ENCODE assay signal across 23 mouse cellular contexts in genomic region chr7:80747371-80747770, GRCm38 (mm10). TPM values are rescaled to one million over a fixed set of nuclear protein-coding genes. Genes with fewer than 3 reads are reported as not detected.
DNase-seq lines count a peak whose midpoint lies in the region; ATAC-seq and TF ChIP-seq lines count a peak whose summit lies in the region.
"Had no signal": no experiment of that assay in that cellular context is flagged by ENCODE, and none has a peak within 500 bp of the region (broad histone marks: within the 10 kb centered on the region; RNA-seq: fewer than 3 reads in every experiment).

No protein-coding gene starts in this region.

- WGBS in forebrain, embryonic 11.5 days = 74% methylated on average over 7 of the region's 7 CpGs
- WGBS in forebrain, embryonic 16.5 days = 70% methylated on average over 7 of the region's 7 CpGs
- 59% methylated on average over 7 of the region's 7 CpGs for WGBS in heart, embryonic 11.5 days (ENCODE audit: insufficient replicate concordance)
- 70% methylated on average over 7 of the region's 7 CpGs for WGBS in midbrain, embryonic 10.5 days
- WGBS in midbrain, embryonic 15.5 days = 73% methylated on average over 7 of the region's 7 CpGs

- H3K36me3 ChIP-seq in forebrain, embryonic 11.5 days (ENCODE audit: control insufficient read depth, insufficient read depth, low read length) = no peaks in the 10 kb centered on the region; the same call in 1 of the 2 replicates
- H3K36me3 ChIP-seq in forebrain, embryonic 16.5 days (ENCODE audit: control insufficient read depth, insufficient read depth) = peaks cover 14% of the 10 kb centered on the region
- peaks cover 38% of the 10 kb centered on the region for H3K36me3 ChIP-seq in heart, embryonic 11.5 days (ENCODE audit: control insufficient read depth, insufficient read depth, low read length)
- H3K36me3 ChIP-seq in midbrain, embryonic 10.5 days = peaks cover 52% of the 10 kb centered on the region
- H3K36me3 ChIP-seq in midbrain, embryonic 15.5 days (replicated peaks) = peaks cover 37% of the 10 kb centered on the region
- H3K36me3 ChIP-seq in myocyte (ENCODE audit: control insufficient read depth, insufficient read depth) = peaks cover 40% of the 10 kb centered on the region

- no peak overlapping the region for H3K4me3 ChIP-seq in forebrain, embryonic 11.5 days (ENCODE audit: low read depth, low read length)
- no peak overlapping the region for H3K4me3 ChIP-seq in forebrain, embryonic 16.5 days (replicated peaks; ENCODE audit: low read length)
- H3K4me3 ChIP-seq in heart, embryonic 11.5 days (ENCODE audit: low read depth, low read length) = no peak overlapping the region
- H3K4me3 ChIP-seq in midbrain, embryonic 10.5 days = no peak overlapping the region
- no peak overlapping the region for H3K4me3 ChIP-seq in midbrain, embryonic 15.5 days
- no peak overlapping the region for H3K4me3 ChIP-seq in myocyte
- H3K4me3 ChIP-seq: kidney, embryonic 15.5 days; liver, embryonic 13.5 days; midbrain, embryonic 13.5 days; neural tube, embryonic 13.5 days had no signal

- H3K9ac ChIP-seq in forebrain, embryonic 11.5 days (ENCODE audit: low read length) = no peak overlapping the region
- H3K9ac ChIP-seq in forebrain, embryonic 16.5 days (replicated peaks; ENCODE audit: low read depth, low read length) = no peak overlapping the region
- no peak overlapping the region for H3K9ac ChIP-seq in heart, embryonic 11.5 days (ENCODE audit: low read depth, low read length)
- no peak overlapping the region for H3K9ac ChIP-seq in midbrain, embryonic 15.5 days
- H3K9ac ChIP-seq: kidney, embryonic 15.5 days; liver, embryonic 13.5 days; midbrain, embryonic 13.5 days; neural tube, embryonic 13.5 days had no signal

- H3K4me1 ChIP-seq in forebrain, embryonic 11.5 days (replicated peaks; ENCODE audit: control insufficient read depth, insufficient read depth, low read length) = peaks cover 13% of the 10 kb centered on the region
- peaks cover 16% of the 10 kb centered on the region for H3K4me1 ChIP-seq in forebrain, embryonic 16.5 days (replicated peaks; ENCODE audit: control insufficient read depth, insufficient read depth, low read length)
- peaks cover 38% of the 10 kb centered on the region for H3K4me1 ChIP-seq in heart, embryonic 11.5 days (ENCODE audit: control insufficient read depth, insufficient read depth, low read length)
- H3K4me1 ChIP-seq in midbrain, embryonic 10.5 days = peaks cover 49% of the 10 kb centered on the region
- peaks cover 17% of the 10 kb centered on the region for H3K4me1 ChIP-seq in midbrain, embryonic 15.5 days

- no peak for ATAC-seq in forebrain, embryonic 11.5 days (replicated peaks; ENCODE audit: low FRiP score)
- ATAC-seq in forebrain, embryonic 16.5 days = no peak
- no peak for ATAC-seq in heart, embryonic 11.5 days (replicated peaks; ENCODE audit: insufficient number of reproducible peaks, low FRiP score, low TSS enrichment)
- no peak for ATAC-seq in midbrain, embryonic 15.5 days (replicated peaks)
- ATAC-seq: CD4-positive, CD25-positive, alpha-beta regulatory T cell, adult 4 months; forebrain, embryonic 14.5 days; intestine, postnatal 0 days; midbrain, embryonic 13.5 days had no signal

- no peak overlapping the region for H3K4me2 ChIP-seq in forebrain, embryonic 11.5 days (ENCODE audit: low read depth, low read length, severe bottlenecking)
- H3K4me2 ChIP-seq in forebrain, embryonic 16.5 days (ENCODE audit: low read length) = no peak overlapping the region
- H3K4me2 ChIP-seq in heart, embryonic 11.5 days = no peak overlapping the region
- no peak overlapping the region for H3K4me2 ChIP-seq in midbrain, embryonic 15.5 days
- peak overlapping the region; percentile 27 for H3K4me2 ChIP-seq in myocyte (ENCODE audit: low read depth)
- H3K4me2 ChIP-seq: kidney, embryonic 15.5 days; liver, embryonic 13.5 days; midbrain, embryonic 13.5 days; neural tube, embryonic 13.5 days had no signal

- no peaks in the 10 kb centered on the region for H3K9me3 ChIP-seq in forebrain, embryonic 11.5 days (ENCODE audit: control insufficient read depth, low read length)
- no peaks in the 10 kb centered on the region for H3K9me3 ChIP-seq in forebrain, embryonic 16.5 days (ENCODE audit: control insufficient read depth, low read length)
- 0 out of 2 replicates have a peak, but pooled peaks cover 3% of the 10 kb centered on the region for H3K9me3 ChIP-seq in heart, embryonic 11.5 days (replicated peaks; ENCODE audit: control insufficient read depth, low read length)
- no peaks in the 10 kb centered on the region for H3K9me3 ChIP-seq in midbrain, embryonic 10.5 days (replicated peaks)
- H3K9me3 ChIP-seq in midbrain, embryonic 15.5 days = no peaks in the 10 kb centered on the region
- H3K9me3 ChIP-seq: kidney, embryonic 15.5 days; liver, embryonic 13.5 days; midbrain, embryonic 13.5 days; neural tube, embryonic 13.5 days had no signal

- intact Hi-C loops in heart, postnatal 36 days (cut with DNase I) = no loop called here

- no peak overlapping the region for H3ac ChIP-seq in myocyte (ENCODE audit: control insufficient read depth, insufficient read length)

- H3K79me2 ChIP-seq in myocyte (ENCODE audit: control insufficient read depth, insufficient read depth) = no peaks in the 10 kb centered on the region

- TF ChIP-seq POLR2A in myocyte (IDR thresholded peaks at IDR 0.05; ENCODE audit: insufficient read length, low read depth) = no peak

- no peak for DNase-seq in forebrain, embryonic 11.5 days (ENCODE audit: low spot score)
- DNase-seq in heart, postnatal 36 days = no peak
- no peak for DNase-seq in midbrain, embryonic 10.5 days (ENCODE audit: low spot score)
- no peak for DNase-seq in cerebellum, adult 8-10 months
- DNase-seq: adrenal gland, postnatal 14 days; cerebellum, adult 9-10 months; kidney, postnatal 4 days; liver, embryonic 13.5 days; lung, adult 2 months; lung, postnatal 14 days; retina, postnatal 1 day; thymus, adult 18-20 months; thymus, postnatal 4 days had no signal

- H3K27me3 ChIP-seq in forebrain, embryonic 11.5 days (ENCODE audit: control insufficient read depth, insufficient read depth, low read length) = no peaks in the 10 kb centered on the region
- no peaks in the 10 kb centered on the region for H3K27me3 ChIP-seq in forebrain, embryonic 16.5 days (replicated peaks; ENCODE audit: control insufficient read depth, insufficient read depth, low read length)
- no peaks in the 10 kb centered on the region for H3K27me3 ChIP-seq in heart, embryonic 11.5 days (ENCODE audit: control insufficient read depth, insufficient read depth, low read length)
- no peaks in the 10 kb centered on the region for H3K27me3 ChIP-seq in midbrain, embryonic 10.5 days (ENCODE audit: low read depth, poor library complexity, severe bottlenecking)
- no peaks in the 10 kb centered on the region for H3K27me3 ChIP-seq in midbrain, embryonic 15.5 days (replicated peaks)
- H3K27me3 ChIP-seq in myocyte (ENCODE audit: control insufficient read depth, insufficient read depth, insufficient read length) = no peaks in the 10 kb centered on the region
- H3K27me3 ChIP-seq: kidney, embryonic 15.5 days; liver, embryonic 13.5 days; midbrain, embryonic 13.5 days; neural tube, embryonic 13.5 days had no signal

- H3K27ac ChIP-seq in forebrain, embryonic 11.5 days (ENCODE audit: low read depth, low read length) = peak overlapping the region; percentile 8; the same call in 1 of the 2 replicates
- H3K27ac ChIP-seq in forebrain, embryonic 16.5 days (ENCODE audit: low read length) = no peak overlapping the region
- peak overlapping the region; percentile 76 for H3K27ac ChIP-seq in heart, embryonic 11.5 days (ENCODE audit: low read depth, low read length)
- H3K27ac ChIP-seq in midbrain, embryonic 10.5 days (replicated peaks) = peak overlapping the region; percentile 83
- no peak overlapping the region for H3K27ac ChIP-seq in midbrain, embryonic 15.5 days
- H3K27ac ChIP-seq: kidney, embryonic 15.5 days; liver, embryonic 13.5 days; neural tube, embryonic 13.5 days had no signal

TF ChIP-seq in myocyte, 11 proteins besides CTCF, POLR2A, EP300 and RAD21:
- TF ChIP-seq MYOG (IDR thresholded peaks at IDR 0.05; ENCODE audit: control insufficient read depth in 1 of 3, insufficient read depth in 1 of 3, insufficient read length in 2 of 3, low read depth in 2 of 3) (no peak), REST (IDR thresholded peaks at IDR 0.05; ENCODE audit: insufficient read depth, insufficient read length) (no peak), E2F4 (IDR thresholded peaks at IDR 0.05; ENCODE audit: insufficient read depth) (no peak), POLR2AphosphoS2 (IDR thresholded peaks at IDR 0.05; ENCODE audit: insufficient read length, low read depth) (no peak), TCF12 (IDR thresholded peaks at IDR 0.05; ENCODE audit: insufficient read depth, poor library complexity, severe bottlenecking) (no peak), MYOD1 (IDR thresholded peaks at IDR 0.05; ENCODE audit: control insufficient read depth in 1 of 3, insufficient read length in 2 of 3, low read depth in 2 of 3) (no peak), MAX (IDR thresholded peaks at IDR 0.05; ENCODE audit: low read depth) (no peak), TCF3 (IDR thresholded peaks at IDR 0.05; ENCODE audit: insufficient read length, low read depth) (no peak), CEBPB (IDR thresholded peaks at IDR 0.05; ENCODE audit: insufficient read depth, poor library complexity, severe bottlenecking) (no peak), SRF (IDR thresholded peaks at IDR 0.05; ENCODE audit: control insufficient read depth, insufficient read length, low read depth) (no peak), USF1 (IDR thresholded peaks at IDR 0.05; ENCODE audit: low read depth) (no peak)

RNA-seq across cellular contexts. Expression of gene Crtc3, which starts 58.7 kb away (rescaled TPM):
- 11.9 and 15.5 TPM in 2 replicates for polyA plus RNA-seq in forebrain, embryonic 11.5 days (2014; fragmentation: Nextera tagmentation; extraction: Ambion mirVana)
- polyA plus RNA-seq in forebrain, embryonic 16.5 days (2015; fragmentation: Nextera tagmentation; extraction: Ambion mirVana) = 18.2 and 20.1 TPM in 2 replicates
- polyA plus RNA-seq in heart, embryonic 11.5 days (2014; fragmentation: Nextera tagmentation; extraction: Ambion mirVana) = 13.4 and 14.2 TPM in 2 replicates
- total RNA-seq in heart, postnatal 36 days (2021) = 10 to 100 TPM; 12.6 to 14.0 TPM
- polyA plus RNA-seq in midbrain, embryonic 10.5 days (2016; fragmentation: Nextera tagmentation; extraction: Ambion mirVana) = 8.4 and 9.3 TPM in 2 replicates
- 15.6 and 15.7 TPM in 2 replicates for polyA plus RNA-seq in midbrain, embryonic 15.5 days (2015; fragmentation: Nextera tagmentation; extraction: Ambion mirVana)
- 6.4 TPM for polyA plus RNA-seq in myocyte (2012; fragmentation: generic; extraction: Trizol)

Comparison
In these comparisons a context has a peak if more than half of its experiments do, and no peak if none do; other contexts are left out.
1. H3K27ac ChIP-seq: peak in forebrain, embryonic 11.5 days (single experiment), heart, embryonic 11.5 days (single experiment) and midbrain, embryonic 10.5 days (single experiment); none in forebrain, embryonic 16.5 days (single experiment) and midbrain, embryonic 15.5 days (single experiment).